Mouse (Mus musculus): ENCODE measurements around the gene Wwox.

DNA sequence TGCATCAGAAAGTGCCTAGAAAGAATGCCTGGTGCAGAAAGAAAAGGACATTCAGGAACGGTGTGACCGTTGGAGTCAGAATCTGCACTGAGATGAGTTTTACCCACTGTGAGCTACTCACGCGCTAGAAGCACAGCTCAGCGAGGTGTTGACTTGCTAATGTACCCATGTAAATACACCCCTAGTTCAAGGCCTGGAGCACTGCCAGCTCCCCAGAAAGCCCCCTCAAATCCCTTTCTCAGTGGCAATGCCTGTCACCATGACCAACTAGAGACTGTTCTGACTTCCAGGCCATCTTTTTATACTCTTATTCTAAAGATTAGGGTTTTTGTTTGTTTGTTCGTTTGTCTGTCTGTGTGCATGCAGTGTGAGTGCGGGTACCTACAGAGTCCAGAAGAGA lies 686.6 kb downstream of the Wwox start:
- TF ChIP-seq GATA1 (IDR thresholded peaks at IDR 0.05; ENCODE audit: borderline replicate concordance, low read length) = no peak
- no peak for TF ChIP-seq FLI1 (IDR thresholded peaks at IDR 0.05; ENCODE audit: low read length)

Measured in megakaryocyte, embryonic 14.5 days (primary cell).